In the genomic region with DNA sequence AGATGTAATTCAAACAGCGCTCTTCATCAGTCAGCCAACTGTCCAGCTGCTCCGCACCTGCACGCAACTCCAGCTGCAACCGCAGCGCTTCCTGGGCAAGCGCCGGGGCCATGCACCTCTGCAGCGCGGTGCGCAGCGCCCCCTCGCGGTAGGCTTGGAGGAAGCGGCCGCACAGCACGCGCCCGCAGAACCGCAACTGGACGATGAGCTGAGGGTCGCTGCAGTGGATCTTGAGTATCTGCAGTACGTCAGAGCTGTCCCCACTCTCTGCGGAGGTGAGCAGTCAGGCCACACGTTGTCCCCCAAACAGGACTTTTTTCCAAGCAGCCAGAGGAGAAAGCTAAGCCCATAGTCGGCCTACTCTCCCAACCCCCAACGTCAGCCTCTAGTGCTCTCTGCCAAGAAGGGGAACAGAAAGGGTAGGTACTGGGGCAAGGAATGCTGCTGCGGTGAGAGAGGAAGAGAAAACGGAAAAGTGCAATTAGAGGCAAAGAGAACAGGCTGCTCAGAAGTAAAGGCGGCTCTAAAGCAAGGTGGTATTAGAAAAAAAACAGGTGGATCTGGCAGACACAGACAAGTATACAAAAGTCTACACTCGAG, we compare ENCODE assay signal across 8 mouse cellular contexts. TPM values are rescaled to one million over a fixed set of nuclear protein-coding genes. Genes with fewer than 3 reads are reported as not detected.
DNase-seq lines count a peak whose midpoint lies in the region; ATAC-seq lines count a peak whose summit lies in the region.

No protein-coding gene starts in this region.

- intact Hi-C loops in left cerebral cortex, postnatal 36 days (cut with DNase I): no loop called here

- H3K27me3 ChIP-seq in forebrain, embryonic 16.5 days (replicated peaks; ENCODE audit: control insufficient read depth, insufficient read depth, low read length): peaks cover 58% of the 10 kb centered on the region
- peaks cover 93% of the 10 kb centered on the region for H3K27me3 ChIP-seq in hindbrain, embryonic 12.5 days

- H3K4me2 ChIP-seq in forebrain, embryonic 16.5 days (ENCODE audit: low read length): peak overlapping the region; percentile 55
- peak overlapping the region; percentile 60 for H3K4me2 ChIP-seq in hindbrain, embryonic 12.5 days (replicated peaks)

- peaks cover 24% of the 10 kb centered on the region for H3K4me1 ChIP-seq in forebrain, embryonic 16.5 days (replicated peaks; ENCODE audit: control insufficient read depth, insufficient read depth, low read length)
- peaks cover 19% of the 10 kb centered on the region for H3K4me1 ChIP-seq in hindbrain, embryonic 12.5 days

- no peak overlapping the region for H3K27ac ChIP-seq in forebrain, embryonic 16.5 days (ENCODE audit: low read length)
- H3K27ac ChIP-seq in hindbrain, embryonic 12.5 days: no peak overlapping the region

- WGBS in forebrain, embryonic 16.5 days: 3% methylated on average over 30 of the region's 30 CpGs
- 3% methylated on average over 30 of the region's 30 CpGs for WGBS in hindbrain, embryonic 12.5 days

- H3K4me3 ChIP-seq in forebrain, embryonic 16.5 days (replicated peaks; ENCODE audit: low read length): peak overlapping the region; percentile 35
- peak overlapping the region; percentile 31 for H3K4me3 ChIP-seq in hindbrain, embryonic 12.5 days

- no peaks in the 10 kb centered on the region for H3K36me3 ChIP-seq in forebrain, embryonic 16.5 days (ENCODE audit: control insufficient read depth, insufficient read depth)
- no peaks in the 10 kb centered on the region for H3K36me3 ChIP-seq in hindbrain, embryonic 12.5 days

- 0 out of 2 replicates have a peak overlapping the region, but pooled peaks have one; percentile 13 for H3K9ac ChIP-seq in forebrain, embryonic 16.5 days (replicated peaks; ENCODE audit: low read depth, low read length)
- peak overlapping the region; percentile 28; the same call in 1 of the 2 replicates for H3K9ac ChIP-seq in hindbrain, embryonic 12.5 days

- ATAC-seq in forebrain, embryonic 16.5 days: peak; percentile 56
- peak; percentile 58 for ATAC-seq in hindbrain, embryonic 12.5 days (ENCODE audit: low FRiP score)
- ATAC-seq in megakaryocyte progenitor cell, adult 5-6 weeks (replicated peaks; ENCODE audit: poor library complexity): peak; percentile 61

- peak; percentile 57 for DNase-seq in T-cell, adult 2 months (ENCODE audit: low spot score)
- DNase-seq in cerebellum, adult 8-10 months: peak; percentile 75
- peak; percentile 68 to 69 for DNase-seq in left cerebral cortex, postnatal 36 days (ENCODE audit: low spot score in 2 of 2)
- DNase-seq in right cerebral cortex, postnatal 10 days (ENCODE audit: low spot score in 2 of 2): peak; percentile 59 to 77
- peak; percentile 65 to 83 for DNase-seq in urinary bladder, postnatal 4 days (ENCODE audit: low spot score in 2 of 2)

- H3K9me3 ChIP-seq in forebrain, embryonic 16.5 days (ENCODE audit: control insufficient read depth, low read length): peaks cover 2% of the 10 kb centered on the region; the same call in 1 of the 2 replicates
- no peaks in the 10 kb centered on the region for H3K9me3 ChIP-seq in hindbrain, embryonic 12.5 days (replicated peaks)

RNA-seq across cellular contexts. Expression of gene Tradd, which starts 4.6 kb away (rescaled TPM):
- polyA plus RNA-seq in forebrain, embryonic 16.5 days (2015; fragmentation: Nextera tagmentation; extraction: Ambion mirVana): 23.4 and 27.3 TPM in 2 replicates
- polyA plus RNA-seq in hindbrain, embryonic 12.5 days (2016; fragmentation: Nextera tagmentation; extraction: Ambion mirVana): 17.2 and 17.5 TPM in 2 replicates
- total RNA-seq in left cerebral cortex, postnatal 36 days (2021): 1 to 10 TPM; 7.2 to 7.5 TPM
- total RNA-seq in megakaryocyte progenitor cell, adult 5-6 weeks (2015): 7.0 and 8.7 TPM in 2 replicates
- total RNA-seq in megakaryocyte progenitor cell, adult 5-6 weeks (2017): 14.2 and 15.4 TPM in 2 replicates

RNA-seq across cellular contexts. Expression of gene Fbxl8, which starts 4.6 kb away (rescaled TPM):
- 0.83 and 0.96 TPM in 2 replicates for polyA plus RNA-seq in forebrain, embryonic 16.5 days (2015; fragmentation: Nextera tagmentation; extraction: Ambion mirVana)
- polyA plus RNA-seq in hindbrain, embryonic 12.5 days (2016; fragmentation: Nextera tagmentation; extraction: Ambion mirVana): 0.97 and 1.4 TPM in 2 replicates
- total RNA-seq in left cerebral cortex, postnatal 36 days (2021): 1 to 10 TPM in 1 of 2 experiments, under 1 TPM in 1; 0.86 to 1.4 TPM
- total RNA-seq in megakaryocyte progenitor cell, adult 5-6 weeks (2015): 2.3 and 3.2 TPM in 2 replicates
- 1.2 and 2.3 TPM in 2 replicates for total RNA-seq in megakaryocyte progenitor cell, adult 5-6 weeks (2017)

RNA-seq across cellular contexts. Expression of gene B3gnt9, which starts 4.9 kb away (rescaled TPM):
- polyA plus RNA-seq in forebrain, embryonic 16.5 days (2015; fragmentation: Nextera tagmentation; extraction: Ambion mirVana): 3.8 and 4.3 TPM in 2 replicates
- 7.5 and 9.5 TPM in 2 replicates for polyA plus RNA-seq in hindbrain, embryonic 12.5 days (2016; fragmentation: Nextera tagmentation; extraction: Ambion mirVana)
- 1 to 10 TPM; 2.4 to 5.0 TPM for total RNA-seq in left cerebral cortex, postnatal 36 days (2021)
- 0.22 and 0.27 TPM in 2 replicates for total RNA-seq in megakaryocyte progenitor cell, adult 5-6 weeks (2015)
- total RNA-seq in megakaryocyte progenitor cell, adult 5-6 weeks (2017): 0.17 and 0.37 TPM in 2 replicates

RNA-seq across cellular contexts. Expression of gene Hsf4, which starts 9.8 kb away (rescaled TPM):
- polyA plus RNA-seq in forebrain, embryonic 16.5 days (2015; fragmentation: Nextera tagmentation; extraction: Ambion mirVana): 0.25 TPM in 1 of 2 replicates, not detected in the other
- polyA plus RNA-seq in hindbrain, embryonic 12.5 days (2016; fragmentation: Nextera tagmentation; extraction: Ambion mirVana): 0.23 TPM in 1 of 2 replicates, not detected in the other
- total RNA-seq in left cerebral cortex, postnatal 36 days (2021): 10 to 100 TPM; 11.5 to 12.0 TPM
- total RNA-seq in megakaryocyte progenitor cell, adult 5-6 weeks (2015): not detected in 2 replicates
- total RNA-seq in megakaryocyte progenitor cell, adult 5-6 weeks (2017): not detected in 2 replicates

RNA-seq across cellular contexts. Expression of gene Nol3, which starts 16.1 kb away (rescaled TPM):
- 1.5 and 2.8 TPM in 2 replicates for polyA plus RNA-seq in forebrain, embryonic 16.5 days (2015; fragmentation: Nextera tagmentation; extraction: Ambion mirVana)
- polyA plus RNA-seq in hindbrain, embryonic 12.5 days (2016; fragmentation: Nextera tagmentation; extraction: Ambion mirVana): 2.7 and 4.0 TPM in 2 replicates
- 10 to 100 TPM in 1 of 2 experiments, 1 to 10 TPM in 1; 9.2 to 11.8 TPM for total RNA-seq in left cerebral cortex, postnatal 36 days (2021)
- not detected in 2 replicates for total RNA-seq in megakaryocyte progenitor cell, adult 5-6 weeks (2015)
- total RNA-seq in megakaryocyte progenitor cell, adult 5-6 weeks (2017): 0.04 TPM in 1 of 2 replicates, not detected in the other
